Comparison of ENCODE assay signal across 17 mouse cellular contexts in genomic region chr17:30513034-30513433, GRCm38 (mm10).
DNase-seq lines count a peak whose midpoint lies in the region; ATAC-seq and TF ChIP-seq lines count a peak whose summit lies in the region.
"Had no signal": no experiment of that assay in that cellular context is flagged by ENCODE, and none has a peak within 500 bp of the region (broad histone marks: within the 10 kb centered on the region; RNA-seq: fewer than 3 reads in every experiment).

No protein-coding gene starts in this region.

- H3K9ac ChIP-seq in heart, embryonic 11.5 days (ENCODE audit: low read depth, low read length) = no peak overlapping the region
- no peak overlapping the region for H3K9ac ChIP-seq in liver, adult 2 months (ENCODE audit: low read depth, low read length)
- no peak overlapping the region for H3K9ac ChIP-seq in intestine, postnatal 0 days (ENCODE audit: low read depth, low read length)
- no peak overlapping the region for H3K9ac ChIP-seq in forebrain, embryonic 16.5 days (replicated peaks; ENCODE audit: low read depth, low read length)
- H3K9ac ChIP-seq: embryonic facial prominence, embryonic 12.5 days; embryonic facial prominence, embryonic 15.5 days; hindbrain, embryonic 12.5 days; hindbrain, embryonic 15.5 days had no signal

- H3K27ac ChIP-seq in heart, embryonic 10.5 days = no peak overlapping the region
- no peak overlapping the region for H3K27ac ChIP-seq in heart, embryonic 11.5 days (ENCODE audit: low read depth, low read length)
- H3K27ac ChIP-seq in liver, adult 2 months (replicated peaks; ENCODE audit: insufficient read depth, low read depth, low read length) = no peak overlapping the region
- peak overlapping the region; percentile 2; the same call in 1 of the 2 replicates for H3K27ac ChIP-seq in intestine, postnatal 0 days (ENCODE audit: low read depth, low read length)
- no peak overlapping the region for H3K27ac ChIP-seq in forebrain, embryonic 16.5 days (ENCODE audit: low read length)
- H3K27ac ChIP-seq: embryonic facial prominence, embryonic 12.5 days; embryonic facial prominence, embryonic 15.5 days; hindbrain, embryonic 12.5 days; hindbrain, embryonic 15.5 days had no signal

- H3K79me2 ChIP-seq in liver, adult 2 months (ENCODE audit: control insufficient read depth, insufficient read depth, low read length) = no peaks in the 10 kb centered on the region

- H3K4me3 ChIP-seq in heart, embryonic 10.5 days = no peak overlapping the region
- H3K4me3 ChIP-seq in heart, embryonic 11.5 days (ENCODE audit: low read depth, low read length) = no peak overlapping the region
- no peak overlapping the region for H3K4me3 ChIP-seq in liver, adult 2 months (ENCODE audit: insufficient read depth, low read depth, low read length)
- H3K4me3 ChIP-seq in intestine, postnatal 0 days (ENCODE audit: low read depth, low read length) = no peak overlapping the region
- no peak overlapping the region for H3K4me3 ChIP-seq in forebrain, embryonic 16.5 days (replicated peaks; ENCODE audit: low read length)
- H3K4me3 ChIP-seq: embryonic facial prominence, embryonic 12.5 days; embryonic facial prominence, embryonic 15.5 days; hindbrain, embryonic 12.5 days; hindbrain, embryonic 15.5 days had no signal

- no peak for ATAC-seq in heart, embryonic 11.5 days (replicated peaks; ENCODE audit: insufficient number of reproducible peaks, low FRiP score, low TSS enrichment)
- ATAC-seq in intestine, postnatal 0 days = peak; percentile 68; the same call in 1 of the 2 replicates
- no peak for ATAC-seq in forebrain, embryonic 16.5 days
- ATAC-seq: CD4-positive, CD25-positive, alpha-beta regulatory T cell, adult 4 months; forebrain, embryonic 14.5 days had no signal

- H3K4me2 ChIP-seq in heart, embryonic 11.5 days = no peak overlapping the region
- H3K4me2 ChIP-seq in intestine, postnatal 0 days (replicated peaks; ENCODE audit: low read depth) = no peak overlapping the region
- no peak overlapping the region for H3K4me2 ChIP-seq in forebrain, embryonic 16.5 days (ENCODE audit: low read length)
- H3K4me2 ChIP-seq: embryonic facial prominence, embryonic 12.5 days; embryonic facial prominence, embryonic 15.5 days; hindbrain, embryonic 12.5 days; hindbrain, embryonic 15.5 days had no signal

- H3K27me3 ChIP-seq in heart, embryonic 10.5 days (ENCODE audit: insufficient read depth, poor library complexity, severe bottlenecking) = no peaks in the 10 kb centered on the region
- H3K27me3 ChIP-seq in heart, embryonic 11.5 days (ENCODE audit: control insufficient read depth, insufficient read depth, low read length) = no peaks in the 10 kb centered on the region
- no peaks in the 10 kb centered on the region for H3K27me3 ChIP-seq in liver, adult 2 months (ENCODE audit: control insufficient read depth, insufficient read depth, low read length)
- H3K27me3 ChIP-seq in intestine, postnatal 0 days (replicated peaks; ENCODE audit: control insufficient read depth, insufficient read depth, low read length) = no peaks in the 10 kb centered on the region
- H3K27me3 ChIP-seq in forebrain, embryonic 16.5 days (replicated peaks; ENCODE audit: control insufficient read depth, insufficient read depth, low read length) = no peaks in the 10 kb centered on the region
- H3K27me3 ChIP-seq: embryonic facial prominence, embryonic 12.5 days; embryonic facial prominence, embryonic 15.5 days; hindbrain, embryonic 12.5 days; hindbrain, embryonic 15.5 days had no signal

- DNase-seq in heart, embryonic 10.5 days (ENCODE audit: low spot score) = peak; percentile 56
- peak; percentile 8 for DNase-seq in liver, adult 2 months (ENCODE audit: extremely low read depth, low read depth, low spot score)
- no peak for DNase-seq in liver
- DNase-seq: adrenal gland, adult 8-10 months; adrenal gland, postnatal 25 days; cerebellum, adult 11-12 months; cerebellum, adult 9-11 months; gastrocnemius, postnatal 36 days had no signal

- TF ChIP-seq POLR2A in liver, adult 2 months (IDR thresholded peaks at IDR 0.05; ENCODE audit: extremely low read depth, insufficient read depth, low read length) = no peak

- TF ChIP-seq CTCF in liver, adult 2 months (IDR thresholded peaks at IDR 0.05; ENCODE audit: low read depth, low read length) = no peak
- TF ChIP-seq CTCF in intestine, postnatal 0 days (IDR thresholded peaks at IDR 0.05; ENCODE audit: low read depth) = peak; percentile 15; the same call in 1 of the 2 replicates

- H3K36me3 ChIP-seq in heart, embryonic 10.5 days = peaks cover 18% of the 10 kb centered on the region
- H3K36me3 ChIP-seq in heart, embryonic 11.5 days (ENCODE audit: control insufficient read depth, insufficient read depth, low read length) = peaks cover 8% of the 10 kb centered on the region; the same call in 1 of the 2 replicates
- H3K36me3 ChIP-seq in liver, adult 2 months (ENCODE audit: control insufficient read depth, insufficient read depth, low read length) = peaks cover 13% of the 10 kb centered on the region
- peaks cover 14% of the 10 kb centered on the region; the same call in 1 of the 2 replicates for H3K36me3 ChIP-seq in intestine, postnatal 0 days (ENCODE audit: control insufficient read depth, insufficient read depth)
- H3K36me3 ChIP-seq in forebrain, embryonic 16.5 days (ENCODE audit: control insufficient read depth, insufficient read depth) = peaks cover 3% of the 10 kb centered on the region; the same call in 1 of the 2 replicates

- H3K9me3 ChIP-seq in heart, embryonic 10.5 days = no peaks in the 10 kb centered on the region
- H3K9me3 ChIP-seq in heart, embryonic 11.5 days (replicated peaks; ENCODE audit: control insufficient read depth, low read length) = no peaks in the 10 kb centered on the region
- H3K9me3 ChIP-seq in intestine, postnatal 0 days (ENCODE audit: control insufficient read depth) = no peaks in the 10 kb centered on the region
- H3K9me3 ChIP-seq in forebrain, embryonic 16.5 days (ENCODE audit: control insufficient read depth, low read length) = no peaks in the 10 kb centered on the region
- H3K9me3 ChIP-seq: embryonic facial prominence, embryonic 12.5 days; embryonic facial prominence, embryonic 15.5 days; hindbrain, embryonic 12.5 days; hindbrain, embryonic 15.5 days had no signal

- H3K4me1 ChIP-seq in heart, embryonic 10.5 days = peaks cover 32% of the 10 kb centered on the region
- H3K4me1 ChIP-seq in heart, embryonic 11.5 days (ENCODE audit: control insufficient read depth, insufficient read depth, low read length) = peaks cover 5% of the 10 kb centered on the region; the same call in 1 of the 2 replicates
- no peaks in the 10 kb centered on the region for H3K4me1 ChIP-seq in liver, adult 2 months (ENCODE audit: control insufficient read depth, insufficient read depth, low read length)
- H3K4me1 ChIP-seq in intestine, postnatal 0 days (replicated peaks; ENCODE audit: control insufficient read depth, insufficient read depth, low read length) = no peaks in the 10 kb centered on the region; the same call in none of the 2 replicates
- H3K4me1 ChIP-seq in forebrain, embryonic 16.5 days (replicated peaks; ENCODE audit: control insufficient read depth, insufficient read depth, low read length) = peaks cover 12% of the 10 kb centered on the region
- H3K4me1 ChIP-seq: embryonic facial prominence, embryonic 12.5 days; embryonic facial prominence, embryonic 15.5 days had no signal

- WGBS in heart, embryonic 10.5 days = 89% methylated on average over 9 of the region's 9 CpGs
- 86% methylated on average over 9 of the region's 9 CpGs for WGBS in heart, embryonic 11.5 days (ENCODE audit: insufficient replicate concordance)
- WGBS in liver, adult 2 months = 86% methylated on average over 9 of the region's 9 CpGs
- 62% methylated on average over 9 of the region's 9 CpGs for WGBS in intestine, postnatal 0 days
- 94% methylated on average over 9 of the region's 9 CpGs for whole genome bisulfite sequencing in forebrain, embryonic 16.5 days
